Mouse (Mus musculus): ENCODE results near the gene Treml1.

GRCm38 (mm10) chr17:48376102-48376501, 16.4 kb downstream of the Treml1 start:
- TF ChIP-seq CTCF (IDR thresholded peaks at IDR 0.05 in 2 of 3, conservative IDR thresholded peaks at IDR 0.05 in 1 of 3; ENCODE audit: control insufficient read depth in 1 of 3, insufficient read depth in 1 of 3, low read depth in 2 of 3, low read length in 3 of 3, poor library complexity in 1 of 3, severe bottlenecking in 1 of 3) (no peak), NRF1 (IDR thresholded peaks at IDR 0.05; ENCODE audit: insufficient read depth, low read depth, low read length, poor library complexity, severe bottlenecking) (no peak), HCFC1 (IDR thresholded peaks at IDR 0.05; ENCODE audit: low read depth, low read length) (no peak), USF1 (IDR thresholded peaks at IDR 0.05; ENCODE audit: low read depth, low read length) (no peak), SMC3 (IDR thresholded peaks at IDR 0.05; ENCODE audit: low read depth, low read length) (no peak), ZNF384 (IDR thresholded peaks at IDR 0.05; ENCODE audit: low read depth, low read length) (no peak), NELFE (IDR thresholded peaks at IDR 0.05; ENCODE audit: low read depth, low read length) (no peak), ZC3H11A (IDR thresholded peaks at IDR 0.05; ENCODE audit: low read depth, low read length) (no peak), EP300 (IDR thresholded peaks at IDR 0.05; ENCODE audit: low read depth in 1 of 2, low read length in 2 of 2) (no peak), POLR2A (IDR thresholded peaks at IDR 0.05; ENCODE audit: control insufficient read depth in 1 of 2, insufficient read depth in 1 of 2, low read depth in 1 of 2, low read length in 2 of 2, poor library complexity in 1 of 2) (no peak), KAT2A (conservative IDR thresholded peaks at IDR 0.05; ENCODE audit: low read depth, low read length) (no peak)

Data from MEL (cell line).